Mouse (Mus musculus) kidney, adult 8-10 months (tissue): ENCODE results near the gene Cdk9.

Experiments
- DNase-seq, 2 experiments: peaks; one replicate each; pipeline ENCODE4 v3.0.0; 2022

The Cdk9 gene

DNA sequence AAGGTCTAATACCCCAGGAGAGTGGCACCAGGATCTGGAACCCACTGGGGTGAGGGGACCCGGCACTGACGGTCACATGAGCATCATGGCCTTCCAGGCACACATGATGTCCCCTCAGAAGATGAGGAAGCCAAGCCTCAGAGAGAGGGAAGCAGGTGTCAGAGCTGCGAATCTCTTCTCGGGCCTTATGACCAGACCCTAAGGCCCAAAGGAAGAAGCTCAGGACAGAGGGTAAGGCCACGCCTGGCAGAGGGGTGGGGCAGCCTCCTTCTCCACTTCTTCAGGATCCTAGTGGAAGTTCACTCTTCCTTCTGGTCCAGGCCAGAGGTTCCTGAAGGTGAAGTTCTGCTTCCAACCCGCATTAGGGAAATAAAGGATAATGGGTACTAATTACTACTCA lies 19.8 kb upstream of the Cdk9 start:
- DNase-seq, result no peak

DNA sequence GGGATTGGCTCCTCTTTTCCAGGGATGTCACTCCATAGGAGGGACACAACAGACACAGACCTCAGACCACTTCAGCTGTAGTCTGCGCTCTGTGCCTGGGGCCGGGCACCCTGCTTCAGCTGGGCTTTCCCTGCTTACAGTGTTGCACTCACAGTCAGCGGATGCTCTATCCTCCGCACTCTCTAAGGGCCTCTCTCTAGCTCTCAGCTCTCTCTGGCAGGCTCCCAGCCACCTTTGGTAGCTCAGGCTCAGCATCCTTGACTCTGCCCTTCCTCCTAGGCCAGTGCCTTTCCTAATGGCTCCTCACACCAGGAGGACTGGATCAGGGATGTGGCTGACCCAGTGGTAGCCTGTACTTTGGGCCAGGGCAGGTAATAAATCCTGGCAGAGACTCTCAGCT lies 19.0 kb upstream of the Cdk9 start:
- no peak for DNase-seq

DNA sequence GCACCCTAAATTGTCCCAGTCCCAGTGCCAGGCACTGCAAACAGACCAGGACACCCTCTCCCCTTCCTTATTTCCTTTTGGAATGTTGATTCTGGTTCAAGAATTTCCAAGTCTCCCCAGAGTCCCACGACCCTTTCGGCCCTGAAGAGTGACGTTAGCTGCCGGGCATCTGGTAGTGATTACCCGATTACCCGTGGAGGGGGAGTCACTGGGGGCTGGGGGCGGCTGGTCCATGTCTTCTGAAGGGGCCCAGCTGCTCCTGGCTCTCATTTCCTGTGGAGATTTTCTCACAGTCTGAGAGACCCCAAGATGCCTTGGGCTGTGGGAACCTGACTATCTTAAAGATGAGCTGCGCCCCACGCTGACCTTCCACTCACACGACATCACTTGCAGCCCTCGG lies 18.0 kb upstream of the Cdk9 start:
- DNase-seq, result no peak

DNA sequence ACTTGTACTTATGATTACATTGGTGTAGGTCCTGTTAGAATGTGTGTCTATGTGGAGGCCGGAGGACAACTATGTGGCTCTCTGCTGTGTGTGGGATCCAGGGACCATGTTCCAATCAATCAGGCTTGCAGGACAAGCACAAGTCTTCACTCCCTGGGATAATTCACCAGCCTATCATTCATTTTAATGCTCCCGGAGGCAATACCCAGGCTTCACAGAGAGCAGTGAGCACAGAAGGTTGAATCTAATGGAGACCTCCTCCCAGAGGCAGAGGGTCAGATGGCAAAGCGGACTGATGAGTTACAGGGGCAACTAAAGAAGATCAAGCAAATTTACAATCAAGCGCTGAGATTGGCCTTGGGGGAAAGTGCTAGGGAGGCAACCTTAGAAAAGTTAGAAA lies 16.7 kb upstream of the Cdk9 start:
- no peak for DNase-seq

DNA sequence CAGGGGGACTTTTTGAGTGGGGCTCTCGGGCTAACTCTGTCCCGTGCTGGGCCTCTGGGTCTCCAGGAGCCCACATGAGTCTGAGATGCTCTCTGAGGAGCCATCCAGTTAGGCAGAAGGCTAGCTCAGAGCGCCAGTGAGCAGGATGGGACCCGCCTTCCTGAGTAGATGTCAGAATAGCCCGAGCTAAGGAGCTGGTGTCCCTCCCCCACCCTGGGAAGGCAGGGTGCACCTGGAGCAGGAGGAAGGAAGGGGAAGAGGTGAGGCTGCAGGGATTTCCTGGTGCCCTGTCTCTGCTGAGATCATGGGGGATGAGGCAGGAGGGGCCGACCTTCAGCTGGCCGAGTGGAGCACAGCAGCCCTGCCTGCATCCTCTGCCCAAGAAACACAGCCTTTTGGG lies 15.6 kb upstream of the Cdk9 start:
- DNase-seq, result peak; percentile 63 to 73

DNA sequence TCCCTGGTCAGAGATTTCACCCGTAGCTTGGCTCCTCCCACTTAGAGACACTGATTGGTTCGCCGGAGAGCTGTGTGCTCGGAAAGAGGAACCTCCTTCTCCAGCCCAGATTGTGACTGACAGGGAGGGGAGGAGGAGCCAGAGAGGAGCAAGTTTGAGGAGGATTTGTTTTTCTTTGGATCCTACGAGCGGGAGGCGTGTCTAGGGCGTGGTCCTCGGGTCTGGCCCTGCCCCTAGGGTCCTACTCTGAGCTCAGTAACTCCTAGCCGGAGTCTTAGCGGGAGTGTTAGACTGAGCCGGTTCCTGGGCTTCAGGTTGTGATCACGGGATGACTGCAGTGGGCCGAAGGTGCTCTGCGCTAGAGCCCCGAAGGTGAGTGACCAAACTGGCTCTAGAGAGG lies 14.6 kb upstream of the Cdk9 start:
- DNase-seq, result peak; percentile 97 to 98

DNA sequence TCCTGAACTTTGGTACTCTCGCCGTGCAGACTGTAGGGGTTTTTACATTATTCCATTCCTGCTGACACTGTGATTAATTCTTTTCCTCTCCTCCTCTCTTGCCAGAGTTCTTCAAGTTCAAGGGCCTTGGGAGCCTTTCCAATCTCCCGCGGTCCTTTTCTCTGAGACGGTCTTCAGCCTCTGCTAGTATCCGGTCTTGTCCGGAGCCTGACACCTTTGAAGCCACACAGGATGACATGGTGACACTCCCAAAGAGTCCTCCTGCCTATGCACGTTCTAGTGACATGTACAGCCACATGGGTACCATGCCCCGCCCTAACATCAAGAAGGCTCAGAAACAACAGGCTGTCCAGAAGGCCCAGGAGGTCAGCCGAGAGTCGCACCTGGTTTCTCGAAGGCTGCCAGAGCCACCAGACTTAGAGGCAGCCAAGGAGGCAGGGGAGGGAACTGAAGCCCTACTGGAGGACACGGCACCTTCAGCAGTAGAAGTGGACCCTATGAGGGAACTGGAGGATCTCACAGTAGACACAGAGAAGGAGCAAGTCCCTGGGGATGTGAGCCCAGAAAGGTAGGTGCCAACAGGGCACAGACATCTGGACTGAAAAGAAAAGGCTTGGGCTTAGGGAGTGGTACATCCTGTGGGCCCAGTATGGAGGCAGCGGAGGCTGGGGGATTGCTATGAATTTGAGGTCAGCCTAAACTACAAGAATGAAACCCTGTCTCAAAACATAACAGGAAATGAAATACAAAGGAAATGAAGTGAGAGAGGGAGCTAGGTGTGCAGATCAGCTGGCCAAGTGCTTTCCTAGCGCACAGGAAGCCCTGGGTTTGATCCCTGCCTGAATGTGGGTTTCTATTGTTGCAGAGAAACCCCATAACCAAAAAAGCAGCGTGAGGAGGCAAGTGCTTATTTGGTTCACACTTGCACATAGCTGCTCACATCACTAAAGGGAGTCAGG lies 12.2 kb upstream of the Cdk9 start:
- no peak for DNase-seq

DNA sequence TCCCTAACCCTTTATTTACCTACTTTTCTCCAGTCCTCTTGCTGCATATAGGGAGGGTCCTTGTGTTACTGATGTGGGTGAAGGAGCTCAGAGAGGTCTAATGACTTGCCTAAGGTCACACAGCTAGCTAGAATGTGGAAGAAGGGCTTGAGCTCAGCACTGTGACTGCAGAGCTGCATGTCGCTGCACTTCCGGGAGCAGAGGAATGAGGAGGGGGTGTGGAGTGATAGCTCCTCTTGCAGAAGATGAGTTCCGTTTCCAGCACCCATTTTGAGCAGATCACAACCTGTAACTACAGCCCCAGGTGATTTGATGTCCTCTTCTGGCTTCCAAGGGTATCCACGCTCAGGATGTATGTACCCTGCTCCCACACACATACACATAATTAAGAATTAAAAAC lies 11.3 kb upstream of the Cdk9 start:
- no peak for DNase-seq

DNA sequence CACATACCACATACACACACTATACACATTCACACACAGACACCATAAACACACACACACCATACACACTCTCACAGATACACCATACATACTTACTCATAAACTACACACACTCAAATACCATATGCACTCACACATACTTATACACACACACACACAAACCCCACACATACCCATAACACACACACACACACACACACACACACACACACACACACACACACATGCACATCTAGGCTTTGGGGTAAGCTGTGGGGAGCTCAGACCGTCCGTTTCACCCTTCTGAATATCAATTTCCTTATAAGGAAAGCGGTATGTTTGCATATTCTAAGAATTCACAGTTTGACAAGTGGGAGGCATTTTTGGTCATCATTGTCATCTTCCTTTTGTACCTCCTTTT lies 9.7 kb upstream of the Cdk9 start:
- DNase-seq, result no peak

DNA sequence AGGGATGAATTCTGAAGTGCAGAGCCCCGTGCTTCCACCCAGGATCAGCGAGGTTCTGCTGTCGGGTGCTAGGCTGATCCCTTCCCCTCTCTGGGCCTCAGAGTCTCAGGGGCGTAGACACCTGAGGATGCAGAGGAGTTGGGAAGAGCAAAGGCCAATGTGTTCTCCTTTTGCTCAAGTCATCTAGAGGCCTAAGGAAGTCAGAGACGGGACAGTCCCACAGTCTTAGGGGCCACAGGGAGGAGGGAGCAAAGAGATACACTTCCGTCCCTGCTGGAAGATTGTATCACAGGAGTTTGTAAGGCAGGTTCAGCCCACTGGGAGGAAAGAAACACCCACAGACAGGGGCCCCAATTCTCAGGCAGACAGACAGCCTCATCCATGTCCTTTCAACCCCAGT lies 9.2 kb upstream of the Cdk9 start:
- no peak for DNase-seq

DNA sequence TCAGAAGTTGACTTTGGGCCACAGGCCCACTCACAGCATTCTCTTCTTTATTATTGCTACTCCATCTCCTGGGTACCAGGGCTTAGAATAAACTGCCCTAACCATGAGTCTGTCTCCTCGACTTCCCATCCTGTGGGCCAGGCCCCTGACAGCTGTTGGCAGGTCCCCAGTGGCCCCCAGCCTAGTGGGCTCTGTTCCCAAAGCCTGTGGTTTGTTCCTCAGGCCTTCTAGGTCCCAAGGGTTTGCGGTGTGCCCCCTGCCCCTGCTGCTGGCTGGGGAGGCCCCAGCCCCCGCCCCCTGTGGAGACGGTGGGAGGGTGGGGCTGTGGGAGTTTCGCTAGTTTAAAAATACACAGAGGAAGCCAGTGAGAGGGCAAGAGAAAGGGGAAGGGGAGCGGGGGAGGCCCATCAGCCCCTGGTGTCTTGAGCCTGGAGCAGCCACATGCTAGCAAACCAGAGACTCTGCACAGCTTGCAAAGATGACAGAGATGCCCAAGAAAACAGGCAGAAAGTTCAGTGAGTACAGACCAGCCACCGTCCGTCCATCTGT lies 7.9 kb upstream of the Cdk9 start, which contains the start of gene Sh2d3c:
TSS of gene Sh2d3c (plus strand) at position 375 of the 549 bp plus-strand sequence.
- no peak for DNase-seq

DNA sequence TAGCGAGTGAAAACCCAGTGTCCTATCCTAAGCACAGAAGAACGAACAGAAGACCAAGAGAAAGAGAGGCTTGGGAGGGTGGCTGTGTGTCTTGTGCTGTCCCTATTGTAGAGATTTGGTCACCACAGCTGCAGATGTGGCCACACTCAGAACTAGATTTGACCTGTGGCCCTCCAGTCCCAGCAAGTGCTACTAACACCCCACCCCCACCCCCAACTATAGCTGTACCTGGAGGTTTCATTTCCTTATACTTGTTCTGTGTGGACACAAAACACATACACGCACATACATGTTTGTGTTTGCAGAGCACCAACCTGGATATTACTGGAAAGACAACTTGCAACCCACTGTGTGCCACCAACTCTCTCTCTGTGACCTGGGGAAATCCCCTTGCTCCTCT lies 7.2 kb upstream of the Cdk9 start:
- DNase-seq, result no peak

DNA sequence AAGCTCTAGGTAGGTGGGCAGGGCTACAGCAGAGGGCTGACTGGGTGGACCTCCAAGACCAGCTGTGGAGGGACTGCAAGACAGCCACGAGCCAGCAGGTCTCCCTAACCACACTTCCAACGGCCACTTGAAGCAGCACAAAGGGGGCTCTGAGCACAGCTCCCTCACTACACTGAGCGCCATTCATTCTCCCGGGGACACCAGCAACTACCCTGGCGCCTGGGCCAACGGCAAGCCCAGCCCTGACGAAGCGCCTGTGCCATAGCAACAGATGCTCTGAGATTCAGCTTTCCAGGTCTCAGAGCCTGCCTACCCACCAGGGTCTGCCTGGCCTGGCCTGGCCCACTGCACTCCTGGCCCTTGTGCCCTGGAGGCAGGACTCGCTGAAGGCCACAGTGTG lies 5.9 kb upstream of the Cdk9 start:
- DNase-seq, result no peak

DNA sequence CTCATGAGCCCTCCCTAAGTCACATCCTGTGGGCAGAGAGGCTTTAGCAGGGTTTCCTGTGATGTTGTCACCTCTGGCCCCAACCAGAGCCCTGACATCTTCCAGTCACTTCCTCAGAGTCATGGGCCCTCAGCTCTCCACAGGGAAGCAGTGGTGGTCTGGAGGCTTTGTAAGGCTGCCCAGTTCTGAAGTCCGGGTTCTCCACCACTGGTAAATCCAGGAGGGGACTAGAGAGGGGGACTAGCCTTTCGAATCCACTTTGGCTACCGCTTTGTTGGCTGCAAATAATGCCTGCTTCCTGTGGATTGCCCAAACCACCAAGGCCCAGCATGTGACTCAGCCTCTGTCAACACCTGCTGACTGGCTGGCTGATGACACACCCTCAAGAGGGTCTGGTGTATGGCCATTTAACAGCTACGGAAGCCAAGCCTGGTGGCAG lies 2.1 kb upstream of the Cdk9 start:
- DNase-seq, result no peak

DNA sequence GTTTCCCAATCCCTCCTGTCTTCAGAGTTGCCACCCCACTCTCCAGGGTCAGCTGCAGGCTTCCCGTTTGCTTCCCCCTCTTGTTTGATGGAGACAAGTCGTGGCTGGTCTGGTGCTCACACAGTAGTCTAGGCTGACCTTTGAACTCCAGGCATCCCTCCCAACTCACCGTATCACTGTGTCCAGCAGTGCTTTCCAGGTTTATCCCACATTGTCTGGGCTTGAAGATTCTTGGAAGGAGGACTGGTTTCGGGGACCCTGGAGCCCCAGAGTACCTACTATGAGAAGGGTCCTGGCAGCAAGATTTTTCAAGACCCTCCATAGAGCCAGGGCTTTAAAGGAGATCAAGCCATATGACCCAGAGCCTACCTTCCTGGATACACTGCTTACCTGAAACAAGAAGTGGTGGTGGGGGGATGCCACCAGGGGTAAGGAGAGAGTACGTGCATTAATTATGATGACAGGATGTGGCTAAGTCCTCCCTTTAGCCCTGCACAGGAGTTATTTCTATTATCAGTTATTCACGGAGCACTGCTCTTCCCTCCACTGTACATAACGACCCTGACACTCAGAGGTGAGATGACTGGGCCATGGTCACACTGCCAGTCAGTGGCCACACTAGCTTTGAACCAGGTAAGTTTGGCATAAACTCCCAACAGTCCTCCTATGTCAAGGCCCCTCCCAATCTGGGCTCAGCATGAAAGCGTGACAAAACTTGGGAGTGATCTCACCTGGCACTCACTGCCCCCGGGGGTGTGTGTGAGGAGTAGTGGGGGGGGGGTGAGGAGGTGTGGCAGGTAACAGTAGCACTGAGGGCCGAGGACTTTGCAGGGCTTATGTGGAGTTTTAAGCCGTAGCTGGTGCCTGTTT lies 1.5 kb upstream of the Cdk9 start:
- DNase-seq, result no peak

DNA sequence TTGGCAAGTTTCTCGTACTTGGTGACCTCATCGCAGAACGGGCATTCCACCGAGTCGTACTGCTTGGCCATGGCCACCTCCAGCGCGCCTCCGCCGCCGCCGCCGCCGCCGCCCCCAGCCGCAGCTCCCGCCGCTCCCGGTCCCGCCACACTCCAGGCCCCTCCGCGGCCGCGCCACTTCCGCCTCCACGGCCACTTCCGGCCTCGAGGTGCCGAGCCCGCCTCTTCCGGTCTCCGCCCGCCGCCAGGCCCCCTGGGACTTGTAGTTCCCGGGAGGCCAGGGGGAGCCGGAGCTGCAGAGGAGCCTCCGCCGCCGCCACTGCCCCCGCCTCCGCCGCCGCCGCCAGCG lies 316 bp downstream of the Cdk9 start:
- peak; percentile 93 to 94 for DNase-seq

DNA sequence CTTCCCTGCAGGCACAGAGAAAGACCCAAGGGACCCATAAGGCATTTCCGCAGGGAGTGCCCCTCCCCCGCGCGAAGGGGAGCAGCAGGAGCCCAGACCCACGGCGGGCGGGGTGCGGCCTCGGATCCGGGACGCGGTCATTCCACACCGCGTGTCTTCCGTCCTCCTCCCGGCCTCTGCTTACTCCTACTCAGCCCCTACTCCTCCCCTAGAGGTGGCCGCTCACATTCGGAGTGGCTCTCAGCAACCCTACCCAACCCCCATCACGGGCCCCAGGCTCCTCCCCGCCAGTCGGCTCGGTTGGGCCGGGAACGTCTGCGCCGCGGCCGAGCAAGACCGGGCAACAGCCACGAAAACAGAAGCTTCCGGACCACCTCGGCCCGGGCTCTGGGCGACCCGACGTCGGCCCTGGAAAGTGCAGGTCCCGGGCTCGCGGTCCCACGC lies 746 bp downstream of the Cdk9 start:
- DNase-seq, result peak; percentile 75 to 82

DNA sequence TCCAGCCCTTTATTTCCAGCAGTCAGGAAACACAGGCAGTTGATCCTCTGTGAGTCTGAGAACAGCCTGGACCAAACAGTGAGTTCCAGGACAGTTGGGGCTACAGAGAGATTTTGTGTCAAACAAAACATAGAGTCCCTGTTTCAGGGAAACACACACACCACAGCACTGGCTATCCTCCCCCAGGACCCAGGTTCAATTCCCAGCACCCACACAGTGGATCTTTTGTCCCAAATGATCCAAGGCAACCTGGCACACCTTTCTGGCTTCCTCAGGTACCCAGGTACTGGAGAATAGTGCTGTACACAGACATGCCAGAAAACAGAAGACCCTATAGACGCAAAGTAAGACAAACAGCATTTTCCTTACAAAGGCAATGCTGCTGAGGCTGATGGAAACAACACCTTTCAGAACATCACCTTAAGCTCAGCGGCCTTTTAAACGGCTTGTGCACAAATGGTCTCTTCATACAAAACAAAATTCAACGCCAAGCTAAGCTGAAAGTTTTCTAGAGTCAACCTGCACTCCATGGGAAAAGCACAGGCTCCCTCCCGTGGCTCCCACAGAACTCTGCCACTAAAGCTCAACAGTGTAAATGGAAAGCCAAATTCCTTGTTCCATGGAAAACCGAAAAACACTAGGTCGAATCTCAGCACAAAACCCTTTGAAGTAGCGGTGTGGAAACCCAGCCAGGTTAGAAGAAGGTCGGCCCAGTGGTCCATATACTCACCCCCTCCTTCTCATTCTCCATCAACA lies 1.4 kb downstream of the Cdk9 start:
- no peak for DNase-seq

DNA sequence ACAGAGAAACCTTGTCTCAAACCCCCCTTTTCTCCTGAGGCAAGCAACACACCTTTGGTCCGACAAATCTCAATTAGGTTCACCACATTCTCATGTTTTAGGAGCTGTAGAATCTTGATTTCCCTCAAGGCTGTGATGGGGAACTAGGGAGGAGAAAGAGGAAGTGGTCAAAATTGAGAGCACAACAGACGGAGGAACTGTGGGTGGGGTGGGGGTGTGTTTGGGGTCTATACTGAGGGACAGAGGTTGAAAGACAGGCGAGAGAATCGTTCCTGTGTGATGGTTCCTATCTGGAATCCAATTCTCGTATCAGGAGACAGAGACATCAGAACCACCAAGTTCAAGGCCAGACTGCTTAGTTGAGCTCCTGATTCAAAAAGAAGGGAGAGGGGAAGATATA lies 2.5 kb downstream of the Cdk9 start:
- DNase-seq, result no peak

DNA sequence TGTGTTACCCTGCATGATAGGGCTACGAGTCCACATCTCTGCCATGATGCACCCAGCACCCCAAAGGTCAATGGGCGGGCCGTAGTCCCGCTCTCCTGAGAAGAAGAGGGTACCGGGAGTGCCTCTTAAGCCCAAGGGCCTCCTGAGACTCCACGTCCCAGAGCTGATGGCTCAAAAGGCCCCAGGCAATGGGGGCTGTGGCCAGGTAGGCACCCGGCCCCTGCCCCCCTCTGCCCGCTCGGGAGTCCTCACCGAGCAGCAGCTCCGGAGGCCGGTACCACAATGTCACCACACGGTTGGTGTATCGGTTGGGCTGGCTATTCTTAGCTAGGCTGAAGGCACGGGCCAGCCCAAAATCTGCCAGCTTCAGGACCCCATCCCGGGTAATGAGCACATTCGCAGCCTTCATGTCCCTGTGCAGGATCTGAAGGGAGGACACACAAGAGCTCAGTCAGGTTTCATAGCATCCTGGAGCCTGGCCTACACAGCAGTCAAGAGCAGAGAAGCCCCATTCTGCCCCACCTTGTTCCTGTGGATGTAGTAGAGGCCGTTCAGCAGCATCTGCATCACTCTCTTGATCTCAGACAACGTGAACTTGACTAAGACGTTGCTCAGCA lies 3.2 kb downstream of the Cdk9 start:
- DNase-seq, result no peak

DNA sequence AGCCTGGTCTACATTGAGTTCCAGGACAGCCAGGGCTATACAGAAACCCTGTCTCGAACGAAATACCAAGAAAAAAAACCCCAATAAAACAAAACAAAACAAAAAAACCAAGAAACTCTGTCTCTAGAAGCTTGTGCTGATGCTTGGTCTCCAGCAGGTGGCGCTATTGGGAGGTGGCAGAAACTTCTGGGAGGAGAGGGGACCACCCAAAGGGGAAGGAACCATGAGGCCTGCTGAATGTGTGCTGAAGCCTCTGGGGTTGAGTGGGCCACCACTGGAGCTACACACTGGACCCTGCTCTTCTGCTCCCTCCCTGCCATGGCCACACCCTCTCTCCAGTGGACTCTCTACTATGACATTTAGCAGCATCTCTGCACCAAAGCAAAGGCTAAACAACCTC lies 4.2 kb downstream of the Cdk9 start:
- no peak for DNase-seq

DNA sequence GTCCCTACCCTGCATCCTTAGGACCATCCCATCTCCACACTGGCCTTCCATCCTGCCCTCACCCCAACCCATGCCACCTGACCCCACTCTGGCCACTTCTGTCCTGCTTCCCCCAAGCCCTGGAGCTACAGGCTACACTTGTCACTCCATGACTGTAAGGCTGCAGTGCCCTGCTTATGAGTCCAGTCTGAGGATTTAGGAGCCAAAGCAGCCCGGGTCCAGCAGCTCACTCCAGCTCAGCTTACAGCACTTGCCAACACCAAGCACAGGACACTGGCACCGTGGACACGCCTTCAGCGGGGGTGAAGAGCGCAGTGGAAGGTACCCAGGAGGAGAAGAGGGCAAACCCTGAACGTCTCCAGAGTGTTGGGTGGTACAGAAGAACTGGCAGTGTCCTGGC lies 5.9 kb downstream of the Cdk9 start:
- no peak for DNase-seq
